Mouse (Mus musculus) limb, embryonic 10.5 days (tissue): ENCODE data around the gene Phykpl. TPM values are rescaled to one million over a fixed set of nuclear protein-coding genes. Genes with fewer than 3 reads are reported as not detected.

Experiments
- DNase-seq: peaks from one replicate; pipeline ENCODE4 v3.0.0-alpha.2; 2017; ENCODE audit warnings: low spot score
- H3K27ac ChIP-seq: fragments of 300-500 bp; sonication (generic); 2 replicates; pipeline ENCODE4 v1.5.1; 2016; ENCODE audit warnings: mild to moderate bottlenecking
- H3K27me3 ChIP-seq: fragments of 300-500 bp; sonication (generic); 2 replicates; pipeline ENCODE4 v1.6.1; 2016; ENCODE audit warnings: low read depth, mild to moderate bottlenecking; ENCODE audit not compliant: poor library complexity, severe bottlenecking
- H3K36me3 ChIP-seq: fragments of 300-500 bp; sonication (generic); 2 replicates; pipeline ENCODE4 v1.6.1; 2016; ENCODE audit warnings: mild to moderate bottlenecking, moderate library complexity
- H3K4me1 ChIP-seq: fragments of 300-500 bp; sonication (generic); 2 replicates; pipeline ENCODE4 v1.6.1; 2016
- H3K4me3 ChIP-seq: fragments of 300-500 bp; sonication (generic); 2 replicates; pipeline ENCODE4 v1.5.1; 2016; ENCODE audit warnings: mild to moderate bottlenecking, moderate library complexity
- H3K9me3 ChIP-seq: fragments of 300-500 bp; sonication (generic); replicated peaks from 2 replicates; pipeline ENCODE4 v1.6.1; 2016; ENCODE audit warnings: mild to moderate bottlenecking
- WGBS: fragments of 180-500 bp; shearing (Covaris S2); methylation state at CpG from one replicate; pipeline ENCODE4 v1.1.7; 2016; 5-methylcytosine and 5-hydroxymethylcytosine counted together
- polyA plus RNA-seq: library from polyadenylated mRNA; unstranded; fragments of >200 nt; fragmentation: Nextera tagmentation; extraction: Ambion mirVana; gene quantifications from 2 replicates; pipeline ENCODE4 v1.2.1, GENCODE M21; 2016

Phykpl gene
- 15.6 and 16.1 TPM in 2 replicates for polyA plus RNA-seq

GRCm38 (mm10) chr11:51584431-51585248, at the start of gene Phykpl:
Phykpl (plus strand) TSS chr11:51584757.
- peak; percentile 96 for DNase-seq
- peaks cover 47% of the 10 kb centered on the region for H3K36me3 ChIP-seq
- H3K4me3 ChIP-seq, result peak within 1 kb of the TSS; percentile 71
- WGBS, result under 1% methylated on average over 59 of the region's 59 CpGs
- no peaks in the 10 kb centered on the region for H3K9me3 ChIP-seq
- H3K27ac ChIP-seq, result peak within 1 kb of the TSS; percentile 94
- no peaks in the 10 kb centered on the region for H3K27me3 ChIP-seq
- peaks cover 39% of the 10 kb centered on the region for H3K4me1 ChIP-seq

GRCm38 (mm10) chr11:51538388-51538787, 46.2 kb upstream of the Phykpl start:
- H3K4me1 ChIP-seq, result peaks cover 75% of the 10 kb centered on the region

GRCm38 (mm10) chr11:51538919-51539758, 45.4 kb upstream of the Phykpl start:
- peak; percentile 50 for DNase-seq
- Histone ChIP-seq H3K4me3 (no peak overlapping the region), H3K9me3 (no peaks in the 10 kb centered on the region), H3K4me1 (peaks cover 75% of the 10 kb centered on the region), H3K27me3 (no peaks in the 10 kb centered on the region; the same call in 1 of the 2 replicates), H3K36me3 (no peaks in the 10 kb centered on the region), H3K27ac (peak overlapping the region; percentile 53)
- 52% methylated on average over 13 of the region's 13 CpGs for WGBS

More at GRCm38 (mm10) chr11:51538388-51538787, 46.2 kb upstream of the Phykpl start:
- 22% methylated on average over 7 of the region's 7 CpGs for WGBS
- no peak overlapping the region for H3K4me3 ChIP-seq
- H3K36me3 ChIP-seq, result no peaks in the 10 kb centered on the region
- H3K9me3 ChIP-seq, result no peaks in the 10 kb centered on the region
- H3K27me3 ChIP-seq, result no peaks in the 10 kb centered on the region; the same call in 1 of the 2 replicates
- peak; percentile 62 for DNase-seq
- H3K27ac ChIP-seq, result peak overlapping the region; percentile 37; the same call in 1 of the 2 replicates

- Histone ChIP-seq H3K9me3 (no peaks in the 10 kb centered on the region), H3K4me1 (peaks cover 80% of the 10 kb centered on the region), H3K4me3 (no peak overlapping the region), H3K27ac (0 out of 2 replicates have a peak overlapping the region, but pooled peaks have one; percentile 53), H3K27me3 (no peaks in the 10 kb centered on the region; the same call in 1 of the 2 replicates), H3K36me3 (no peaks in the 10 kb centered on the region)
- peak; percentile 99 for DNase-seq
- 12% methylated on average over 10 of the region's 10 CpGs for WGBS
Observed at GRCm38 (mm10) chr11:51539759-51540282, 44.7 kb upstream of the Phykpl start.

- Histone ChIP-seq H3K4me1 (peaks cover 83% of the 10 kb centered on the region), H3K27ac (peak overlapping the region; percentile 89), H3K27me3 (peaks cover 15% of the 10 kb centered on the region; the same call in 1 of the 2 replicates), H3K4me3 (0 out of 2 replicates have a peak overlapping the region, but pooled peaks have one; percentile 19), H3K36me3 (no peaks in the 10 kb centered on the region), H3K9me3 (no peaks in the 10 kb centered on the region)
- DNase-seq, result peak; percentile 77
- 13% methylated on average over 9 of the region's 9 CpGs for WGBS
Observed at GRCm38 (mm10) chr11:51542424-51542823, 42.1 kb upstream of the Phykpl start.

- WGBS, result 3% methylated on average over 7 of the region's 7 CpGs
- Histone ChIP-seq H3K9me3 (no peaks in the 10 kb centered on the region), H3K27ac (peak overlapping the region; percentile 89), H3K36me3 (no peaks in the 10 kb centered on the region), H3K4me1 (peaks cover 73% of the 10 kb centered on the region), H3K27me3 (peaks cover 21% of the 10 kb centered on the region; the same call in 1 of the 2 replicates), H3K4me3 (peak overlapping the region; percentile 9)
- DNase-seq, result peak; percentile 87
Observed at GRCm38 (mm10) chr11:51543487-51544050, 41.0 kb upstream of the Phykpl start.

GRCm38 (mm10) chr11:51544413-51544812, 40.1 kb upstream of the Phykpl start:
- 67% methylated on average over 2 of the region's 2 CpGs for WGBS
- H3K9me3 ChIP-seq, result no peaks in the 10 kb centered on the region
- H3K4me3 ChIP-seq, result no peak overlapping the region
- peak overlapping the region; percentile 89 for H3K27ac ChIP-seq
- H3K4me1 ChIP-seq, result peaks cover 73% of the 10 kb centered on the region
- no peaks in the 10 kb centered on the region for H3K36me3 ChIP-seq
- DNase-seq, result no peak
- H3K27me3 ChIP-seq, result peaks cover 26% of the 10 kb centered on the region; the same call in 1 of the 2 replicates

GRCm38 (mm10) chr11:51545811-51546210, 38.7 kb upstream of the Phykpl start:
- H3K9me3 ChIP-seq, result no peaks in the 10 kb centered on the region

GRCm38 (mm10) chr11:51551253-51551652, 33.3 kb upstream of the Phykpl start:
- no peak for DNase-seq
- Histone ChIP-seq H3K36me3 (0 out of 2 replicates have a peak, but pooled peaks cover 2% of the 10 kb centered on the region), H3K4me3 (no peak overlapping the region), H3K4me1 (peaks cover 35% of the 10 kb centered on the region), H3K9me3 (no peaks in the 10 kb centered on the region), H3K27ac (0 out of 2 replicates have a peak overlapping the region, but pooled peaks have one; percentile 19), H3K27me3 (peaks cover 28% of the 10 kb centered on the region; the same call in 1 of the 2 replicates)
- 91% methylated on average over 5 of the region's 5 CpGs for WGBS

More at GRCm38 (mm10) chr11:51545811-51546210, 38.7 kb upstream of the Phykpl start:
- H3K4me1 ChIP-seq, result peaks cover 66% of the 10 kb centered on the region
- no peak for DNase-seq
- 0 out of 2 replicates have a peak, but pooled peaks cover 1% of the 10 kb centered on the region for H3K36me3 ChIP-seq
- H3K27ac ChIP-seq, result peak overlapping the region; percentile 21
- H3K27me3 ChIP-seq, result peaks cover 28% of the 10 kb centered on the region; the same call in 1 of the 2 replicates
- WGBS, result 56% methylated on average over 4 of the region's 4 CpGs
- H3K4me3 ChIP-seq, result no peak overlapping the region

- H3K9me3 ChIP-seq, result no peaks in the 10 kb centered on the region
- H3K36me3 ChIP-seq, result 0 out of 2 replicates have a peak, but pooled peaks cover 2% of the 10 kb centered on the region
- H3K27ac ChIP-seq, result no peak overlapping the region
- peaks cover 28% of the 10 kb centered on the region for H3K4me1 ChIP-seq
- peaks cover 20% of the 10 kb centered on the region; the same call in 1 of the 2 replicates for H3K27me3 ChIP-seq
- WGBS, result 80% methylated on average over 3 of the region's 3 CpGs
- H3K4me3 ChIP-seq, result no peak overlapping the region
- no peak for DNase-seq
Observed at GRCm38 (mm10) chr11:51552091-51552490, 32.5 kb upstream of the Phykpl start.

GRCm38 (mm10) chr11:51554590-51554989, 30.0 kb upstream of the Phykpl start:
- WGBS, result 71% methylated on average over 10 of the region's 10 CpGs
- no peaks in the 10 kb centered on the region for H3K9me3 ChIP-seq
- no peak overlapping the region for H3K4me3 ChIP-seq
- 0 out of 2 replicates have a peak, but pooled peaks cover 4% of the 10 kb centered on the region for H3K27me3 ChIP-seq
- H3K27ac ChIP-seq, result 0 out of 2 replicates have a peak overlapping the region, but pooled peaks have one; percentile 20
- DNase-seq, result no peak
- H3K4me1 ChIP-seq, result peaks cover 18% of the 10 kb centered on the region
- 0 out of 2 replicates have a peak, but pooled peaks cover 5% of the 10 kb centered on the region for H3K36me3 ChIP-seq

- 62% methylated on average over 2 of the region's 2 CpGs for WGBS
- no peak overlapping the region for H3K4me3 ChIP-seq
- no peak for DNase-seq
Observed at GRCm38 (mm10) chr11:51555066-51555465, 29.5 kb upstream of the Phykpl start.

More at GRCm38 (mm10) chr11:51555066-51555465, 29.5 kb upstream of the Phykpl start:
- Histone ChIP-seq H3K36me3 (0 out of 2 replicates have a peak, but pooled peaks cover 5% of the 10 kb centered on the region), H3K9me3 (no peaks in the 10 kb centered on the region), H3K4me1 (peaks cover 22% of the 10 kb centered on the region), H3K27ac (no peak overlapping the region), H3K27me3 (0 out of 2 replicates have a peak, but pooled peaks cover 4% of the 10 kb centered on the region)
